Mouse (Mus musculus) B cell, adult 62 days (primary cell): ENCODE measurements around the gene Olfr390. TPM values are rescaled to one million over a fixed set of nuclear protein-coding genes. Genes with fewer than 3 reads are reported as not detected.

Experiments used
- total RNA-seq: library from RNA; stranded (reverse); gene quantifications from 4 replicates; pipeline ENCODE4 v1.2.4, GENCODE M21; 2023

Olfr390 gene
- total RNA-seq: not detected in 4 replicates

GRCm38 (mm10) chr11:73782664-73783063 is at the start of gene Olfr390:
Olfr390 (plus strand) TSS chr11:73782964.

GRCm38 (mm10) chr11:73780613-73781012 is 2.2 kb upstream of the Olfr390 start, which contains the start of gene Olfr389:
Olfr389 (minus strand) TSS chr11:73780713.

GRCm38 (mm10) chr11:73802952-73803351 is 20.2 kb downstream of the Olfr390 start, which contains the start of gene Olfr391-ps:
Olfr391-ps (minus strand) TSS chr11:73803052.

GRCm38 (mm10) chr11:73816949-73817348 is 34.2 kb downstream of the Olfr390 start, which contains the start of gene Olfr392:
Olfr392 (minus strand) TSS chr11:73817049.

Other genes starting within 250 kb of the Olfr390 start
- not detected in 4 replicates for gene Olfr385, start 190.0 kb upstream of the Olfr390 start, total RNA-seq
- gene Olfr384, start 184.4 kb upstream of the Olfr390 start, total RNA-seq: not detected in 4 replicates
- gene Zfp735, start 94.2 kb upstream of the Olfr390 start, total RNA-seq: not detected in 4 replicates
- not detected in 4 replicates for gene Olfr389, start 2.3 kb upstream of the Olfr390 start, total RNA-seq
- not detected in 4 replicates for gene Olfr391-ps, start 20.1 kb downstream of the Olfr390 start, total RNA-seq
- gene Olfr392, start 34.1 kb downstream of the Olfr390 start, total RNA-seq: not detected in 4 replicates
- gene Olfr393, start 68.5 kb downstream of the Olfr390 start, total RNA-seq: not detected in 4 replicates
- gene Olfr394, start 107.8 kb downstream of the Olfr390 start, total RNA-seq: not detected in 4 replicates
- gene Olfr395, start 126.3 kb downstream of the Olfr390 start, total RNA-seq: not detected in 4 replicates
- gene Olfr23, start 153.7 kb downstream of the Olfr390 start, total RNA-seq: not detected in 4 replicates
- gene Olfr397, start 177.9 kb downstream of the Olfr390 start, total RNA-seq: not detected in 4 replicates
- gene Olfr398, start 207.4 kb downstream of the Olfr390 start, total RNA-seq: not detected in 4 replicates